Mouse (Mus musculus) midbrain, embryonic 11.5 days (tissue): ENCODE results near the gene B3gnt8. TPM values are rescaled to one million over a fixed set of nuclear protein-coding genes. Genes with fewer than 3 reads are reported as not detected.
"Not testable (repeated sequence)": the region's sequence is repeated elsewhere in the genome, so short reads cannot be mapped to it uniquely, and the experiment has no call there.

Experiments used
- ATAC-seq: fragments of 200-750 bp; cut with Nextera tagmentation; 2 replicates; pipeline ENCODE4 v1.8.0; 2017; ENCODE audit warnings: moderate TSS enrichment, moderate library complexity; ENCODE audit not compliant: low FRiP score
- DNase-seq: peaks from one replicate; pipeline ENCODE4 v3.0.0; 2015; ENCODE audit warnings: low spot score; ENCODE audit errors: missing footprints
- H3K27ac ChIP-seq: fragments of 300-500 bp; sonication (generic); 2 replicates; pipeline ENCODE4 v1.5.1; 2014; ENCODE audit warnings: low read depth, low read length
- H3K27me3 ChIP-seq: fragments of 300-500 bp; sonication (generic); 2 replicates; pipeline ENCODE4 v1.6.1; 2014; ENCODE audit warnings: mild to moderate bottlenecking, low read length, moderate library complexity, mixed read lengths; ENCODE audit not compliant: control insufficient read depth, insufficient read depth
- H3K36me3 ChIP-seq: fragments of 300-500 bp; sonication (generic); 2 replicates; pipeline ENCODE4 v1.6.1; 2014; ENCODE audit warnings: mild to moderate bottlenecking, low read length, moderate library complexity, mixed read lengths; ENCODE audit not compliant: control insufficient read depth, insufficient read depth
- H3K4me1 ChIP-seq: fragments of 300-500 bp; sonication (generic); 2 replicates; pipeline ENCODE4 v1.6.1; 2014; ENCODE audit warnings: low read length; ENCODE audit not compliant: control insufficient read depth, insufficient read depth
- H3K4me2 ChIP-seq: fragments of 300-500 bp; sonication (generic); 2 replicates; pipeline ENCODE4 v1.6.1; 2014; ENCODE audit warnings: mild to moderate bottlenecking, moderate library complexity
- H3K4me3 ChIP-seq: fragments of 300-500 bp; sonication (generic); 2 replicates; pipeline ENCODE4 v1.5.1; 2014; ENCODE audit warnings: low read depth, low read length
- H3K9ac ChIP-seq: fragments of 300-500 bp; sonication (generic); 2 replicates; pipeline ENCODE4 v1.6.1; 2014; ENCODE audit warnings: low read length
- H3K9me3 ChIP-seq: fragments of 300-500 bp; sonication (generic); 2 replicates; pipeline ENCODE4 v1.6.1; 2016; ENCODE audit warnings: low read length; ENCODE audit not compliant: control insufficient read depth
- WGBS: fragments of 180-500 bp; shearing (Covaris S2); extraction: QIAGEN DNeasy Blood & Tissue Kit; methylation state at CpG from one replicate; pipeline ENCODE4 v1.1.7; 2014; 5-methylcytosine and 5-hydroxymethylcytosine counted together
- polyA plus RNA-seq: library from polyadenylated mRNA; unstranded; fragments of >200 nt; fragmentation: Nextera tagmentation; extraction: Ambion mirVana; gene quantifications from 2 replicates; pipeline ENCODE4 v1.2.1, GENCODE M21; 2014

Gene B3gnt8
- 0.36 and 0.65 TPM in 2 replicates for polyA plus RNA-seq

GRCm38 (mm10) chr7:25626509-25627430 is at the start of gene B3gnt8:
TSS of gene B3gnt8 (plus strand) at chr7:25626654.
- Histone ChIP-seq H3K27ac (no peak within 1 kb of the TSS), H3K4me1 (peaks cover 8% of the 10 kb centered on the region), H3K4me2 (peak within 1 kb of the TSS; percentile 43), H3K9me3 (no peaks in the 10 kb centered on the region), H3K36me3 (no peaks in the 10 kb centered on the region), H3K4me3 (peak within 1 kb of the TSS; percentile 18), H3K9ac (peak within 1 kb of the TSS; percentile 42; the same call in 1 of the 2 replicates), H3K27me3 (peaks cover 3% of the 10 kb centered on the region; the same call in 1 of the 2 replicates)
- ATAC-seq (no peak), DNase-seq (no peak)
- 21% methylated on average over 29 of the region's 29 CpGs for WGBS

DNA sequence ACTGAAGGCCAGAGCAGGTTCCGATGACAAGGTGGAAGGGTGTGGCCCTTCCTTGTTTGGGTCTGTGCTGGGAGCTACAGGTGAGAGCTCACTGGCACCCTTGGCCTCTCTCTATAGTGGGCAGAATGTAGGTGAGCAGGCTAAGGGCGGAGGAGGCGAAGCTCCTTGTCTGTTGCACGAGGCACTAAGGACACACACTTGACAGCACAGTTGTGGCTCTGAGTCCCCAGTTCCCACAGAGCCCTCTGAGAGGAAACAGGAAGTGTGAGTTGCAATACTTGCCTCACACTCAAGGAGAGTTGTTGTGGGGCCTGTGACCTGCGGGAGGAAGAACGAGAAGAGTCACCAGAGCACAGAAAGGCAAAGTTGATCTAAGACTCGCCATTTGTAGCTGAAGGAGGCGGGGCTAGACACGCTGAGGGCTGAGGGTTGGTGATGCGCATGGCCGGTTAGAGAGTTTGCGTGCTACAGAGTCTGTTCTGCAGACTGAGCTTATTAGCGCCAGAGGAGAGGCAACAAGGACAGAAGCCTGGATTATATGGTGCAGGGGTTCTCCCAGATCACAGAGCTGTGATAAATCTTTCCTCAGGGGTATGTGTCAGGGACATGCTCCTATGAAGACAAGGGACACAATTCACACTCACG is 49.5 kb upstream of the B3gnt8 start:
- 70% methylated on average over 12 of the region's 14 CpGs for WGBS
- ATAC-seq, H3K9ac ChIP-seq, H3K4me2 ChIP-seq, DNase-seq, H3K4me1 ChIP-seq, H3K27me3 ChIP-seq, H3K4me3 ChIP-seq, H3K9me3 ChIP-seq, H3K36me3 ChIP-seq, H3K27ac ChIP-seq: not testable (repeated sequence)

GRCm38 (mm10) chr7:25579441-25579840 is 47.0 kb upstream of the B3gnt8 start:
- ATAC-seq: no peak
- WGBS: 88% methylated on average over 10 of the region's 10 CpGs
- H3K9ac ChIP-seq: no peak overlapping the region
- H3K4me3 ChIP-seq: no peak overlapping the region
- H3K27me3 ChIP-seq: no peaks in the 10 kb centered on the region
- H3K9me3 ChIP-seq: no peaks in the 10 kb centered on the region
- no peaks in the 10 kb centered on the region for H3K36me3 ChIP-seq
- no peaks in the 10 kb centered on the region for H3K4me1 ChIP-seq
- no peak overlapping the region for H3K27ac ChIP-seq
- no peak overlapping the region for H3K4me2 ChIP-seq
- no peak for DNase-seq

GRCm38 (mm10) chr7:25582301-25582810 is 44.1 kb upstream of the B3gnt8 start:
- H3K27me3 ChIP-seq: no peaks in the 10 kb centered on the region
- no peaks in the 10 kb centered on the region for H3K4me1 ChIP-seq
- H3K27ac ChIP-seq: no peak overlapping the region
- H3K4me3 ChIP-seq: no peak overlapping the region
- no peak overlapping the region for H3K4me2 ChIP-seq
- H3K36me3 ChIP-seq: no peaks in the 10 kb centered on the region
- no peak for DNase-seq
- H3K9ac ChIP-seq: no peak overlapping the region
- ATAC-seq: no peak
- H3K9me3 ChIP-seq: no peaks in the 10 kb centered on the region
- WGBS: 86% methylated on average over 15 of the region's 15 CpGs

GRCm38 (mm10) chr7:25584651-25585050 is 41.8 kb upstream of the B3gnt8 start:
- H3K9ac ChIP-seq: no peak overlapping the region
- H3K27me3 ChIP-seq: no peaks in the 10 kb centered on the region
- H3K4me1 ChIP-seq: no peaks in the 10 kb centered on the region
- WGBS: 86% methylated on average over 5 of the region's 5 CpGs
- ATAC-seq: no peak
- no peaks in the 10 kb centered on the region for H3K36me3 ChIP-seq
- DNase-seq: no peak
- no peak overlapping the region for H3K4me3 ChIP-seq
- no peaks in the 10 kb centered on the region for H3K9me3 ChIP-seq
- H3K4me2 ChIP-seq: no peak overlapping the region
- no peak overlapping the region for H3K27ac ChIP-seq

DNA sequence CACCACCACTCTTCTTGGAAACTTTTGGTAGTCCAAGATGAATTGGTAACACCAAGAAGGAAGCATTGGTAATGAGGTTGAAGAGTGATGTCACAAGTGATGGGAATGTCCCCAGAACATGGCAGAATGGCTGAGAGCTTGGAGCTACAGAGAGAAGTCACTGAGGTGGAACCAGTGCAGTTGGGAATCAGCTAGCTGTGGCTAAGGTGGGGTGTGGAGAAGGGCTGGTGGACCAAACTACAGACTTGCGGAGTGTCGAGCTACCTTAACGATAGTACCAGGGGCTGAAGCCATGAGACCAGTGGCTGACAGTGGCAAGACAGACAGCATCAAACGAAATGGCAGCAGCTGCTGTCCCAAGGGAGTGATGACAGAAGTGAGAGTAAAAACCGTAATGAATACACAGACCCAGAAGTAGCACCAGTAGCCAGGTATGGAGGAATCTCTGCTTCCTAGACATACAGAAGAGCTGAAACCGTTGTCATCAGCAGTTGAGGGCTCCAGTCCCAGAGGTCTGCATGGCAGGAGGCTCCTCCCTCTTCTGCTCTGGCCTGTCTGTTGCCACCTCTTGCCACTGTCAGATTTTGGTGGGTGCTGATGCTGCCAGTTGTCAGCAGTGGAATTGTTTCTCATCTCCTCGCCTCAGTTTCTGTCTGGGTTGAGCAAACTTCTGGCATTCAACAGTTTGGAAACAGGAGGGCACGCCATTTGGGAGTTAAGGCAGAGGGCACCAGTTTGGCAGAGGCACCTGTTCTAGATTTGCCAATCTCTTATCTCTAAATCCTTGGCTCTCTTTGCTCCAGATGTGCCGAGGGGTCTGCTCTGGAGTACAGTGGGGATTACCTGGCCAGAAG is 40.9 kb upstream of the B3gnt8 start:
- WGBS: 78% methylated on average over 9 of the region's 9 CpGs
- Histone ChIP-seq H3K4me3 (no peak overlapping the region), H3K4me1 (no peaks in the 10 kb centered on the region), H3K9me3 (no peaks in the 10 kb centered on the region), H3K27ac (no peak overlapping the region), H3K9ac (no peak overlapping the region), H3K27me3 (no peaks in the 10 kb centered on the region), H3K4me2 (no peak overlapping the region), H3K36me3 (no peaks in the 10 kb centered on the region)
- ATAC-seq: no peak
- DNase-seq: no peak

GRCm38 (mm10) chr7:25591226-25591625 is 35.2 kb upstream of the B3gnt8 start:
- no peak for ATAC-seq
- WGBS: 89% methylated on average over 2 of the region's 2 CpGs
- Histone ChIP-seq H3K4me2 (no peak overlapping the region), H3K9me3 (no peaks in the 10 kb centered on the region), H3K9ac (no peak overlapping the region), H3K36me3 (no peaks in the 10 kb centered on the region), H3K4me1 (no peaks in the 10 kb centered on the region), H3K27me3 (no peaks in the 10 kb centered on the region), H3K4me3 (no peak overlapping the region), H3K27ac (no peak overlapping the region)
- no peak for DNase-seq

DNA sequence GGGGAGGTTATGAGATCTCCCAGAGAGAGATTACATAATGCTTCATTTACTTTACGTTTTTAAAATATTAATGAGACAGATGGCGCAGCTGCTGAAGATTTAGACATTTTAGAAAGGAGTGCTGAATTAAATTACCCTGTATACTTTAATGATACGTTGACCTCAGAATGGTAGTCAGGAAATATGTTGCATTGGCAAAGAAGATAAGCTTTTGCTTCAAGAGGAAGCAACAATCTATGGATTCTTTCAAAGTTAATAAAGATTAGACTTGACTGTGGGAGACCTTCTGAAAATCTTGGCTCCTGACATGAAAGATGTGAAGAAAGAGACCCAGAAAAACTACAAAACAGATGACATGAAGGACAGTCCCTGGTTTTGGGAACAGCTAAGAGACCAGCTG is 32.6 kb upstream of the B3gnt8 start:
- H3K4me1 ChIP-seq: no peaks in the 10 kb centered on the region
- H3K4me2 ChIP-seq: no peak overlapping the region
- no peaks in the 10 kb centered on the region for H3K27me3 ChIP-seq
- H3K4me3 ChIP-seq: no peak overlapping the region
- no peaks in the 10 kb centered on the region for H3K9me3 ChIP-seq
- H3K27ac ChIP-seq: no peak overlapping the region
- DNase-seq (no peak), ATAC-seq (no peak)
- no peaks in the 10 kb centered on the region for H3K36me3 ChIP-seq
- no peak overlapping the region for H3K9ac ChIP-seq
- WGBS: 90% methylated on average over 3 of the region's 3 CpGs
